Mouse (Mus musculus) ovary, postnatal 36 days (tissue): ENCODE data around the gene Mlkl.

Source experiments
- DNase-seq: peaks from one replicate; pipeline ENCODE4 v3.0.0; 2022; ENCODE audit warnings: low spot score, mixed read lengths

The Mlkl gene

GRCm38 (mm10) chr8:111337890-111338347 lies at the start of gene Mlkl:
Mlkl (minus strand) TSS chr8:111338177.
- DNase-seq: peak; percentile 60

- DNase-seq: no peak
These were observed 47.9 kb upstream of the Mlkl start for GRCm38 (mm10) chr8:111385915-111386314.

GRCm38 (mm10) chr8:111384628-111385027 lies 46.7 kb upstream of the Mlkl start:
- no peak for DNase-seq

GRCm38 (mm10) chr8:111375192-111375591 lies 37.2 kb upstream of the Mlkl start:
- DNase-seq: no peak

GRCm38 (mm10) chr8:111369711-111370110 lies 31.7 kb upstream of the Mlkl start:
- DNase-seq: no peak

GRCm38 (mm10) chr8:111367350-111367749 lies 29.4 kb upstream of the Mlkl start:
- no peak for DNase-seq

GRCm38 (mm10) chr8:111366610-111367234 lies 28.7 kb upstream of the Mlkl start:
- peak; percentile 23 for DNase-seq

GRCm38 (mm10) chr8:111363489-111363888 lies 25.5 kb upstream of the Mlkl start:
- no peak for DNase-seq

GRCm38 (mm10) chr8:111360579-111361209 lies 22.7 kb upstream of the Mlkl start:
- no peak for DNase-seq

GRCm38 (mm10) chr8:111359936-111360335 lies 22.0 kb upstream of the Mlkl start:
- DNase-seq: no peak

GRCm38 (mm10) chr8:111358905-111359304 lies 20.9 kb upstream of the Mlkl start:
- no peak for DNase-seq

- no peak for DNase-seq
These were observed 19.5 kb upstream of the Mlkl start for GRCm38 (mm10) chr8:111357433-111357832.

- DNase-seq: no peak
These were observed 15.5 kb upstream of the Mlkl start for GRCm38 (mm10) chr8:111353497-111353896.

GRCm38 (mm10) chr8:111352289-111352688 lies 14.3 kb upstream of the Mlkl start:
- no peak for DNase-seq

GRCm38 (mm10) chr8:111350577-111350976 lies 12.6 kb upstream of the Mlkl start:
- no peak for DNase-seq

GRCm38 (mm10) chr8:111343225-111343624 lies 5.2 kb upstream of the Mlkl start:
- DNase-seq: peak; percentile 82

- no peak for DNase-seq
These were observed 2.2 kb upstream of the Mlkl start for GRCm38 (mm10) chr8:111340186-111340585.

- no peak for DNase-seq
These were observed 612 bp upstream of the Mlkl start for GRCm38 (mm10) chr8:111338370-111339208.

GRCm38 (mm10) chr8:111337311-111337889 lies 577 bp downstream of the Mlkl start:
- no peak for DNase-seq

GRCm38 (mm10) chr8:111336692-111337091 lies 1.3 kb downstream of the Mlkl start:
- no peak for DNase-seq

- DNase-seq: no peak
These were observed 12.7 kb downstream of the Mlkl start for GRCm38 (mm10) chr8:111325222-111325790.

- DNase-seq: no peak
These were observed 23.2 kb downstream of the Mlkl start for GRCm38 (mm10) chr8:111314729-111315128.
